Mouse (Mus musculus): Measurements from ENCODE around the gene Nasp.
"Not testable (repeated sequence)": the region's sequence is repeated elsewhere in the genome, so short reads cannot be mapped to it uniquely, and the experiment has no call there.

Nasp gene

DNA sequence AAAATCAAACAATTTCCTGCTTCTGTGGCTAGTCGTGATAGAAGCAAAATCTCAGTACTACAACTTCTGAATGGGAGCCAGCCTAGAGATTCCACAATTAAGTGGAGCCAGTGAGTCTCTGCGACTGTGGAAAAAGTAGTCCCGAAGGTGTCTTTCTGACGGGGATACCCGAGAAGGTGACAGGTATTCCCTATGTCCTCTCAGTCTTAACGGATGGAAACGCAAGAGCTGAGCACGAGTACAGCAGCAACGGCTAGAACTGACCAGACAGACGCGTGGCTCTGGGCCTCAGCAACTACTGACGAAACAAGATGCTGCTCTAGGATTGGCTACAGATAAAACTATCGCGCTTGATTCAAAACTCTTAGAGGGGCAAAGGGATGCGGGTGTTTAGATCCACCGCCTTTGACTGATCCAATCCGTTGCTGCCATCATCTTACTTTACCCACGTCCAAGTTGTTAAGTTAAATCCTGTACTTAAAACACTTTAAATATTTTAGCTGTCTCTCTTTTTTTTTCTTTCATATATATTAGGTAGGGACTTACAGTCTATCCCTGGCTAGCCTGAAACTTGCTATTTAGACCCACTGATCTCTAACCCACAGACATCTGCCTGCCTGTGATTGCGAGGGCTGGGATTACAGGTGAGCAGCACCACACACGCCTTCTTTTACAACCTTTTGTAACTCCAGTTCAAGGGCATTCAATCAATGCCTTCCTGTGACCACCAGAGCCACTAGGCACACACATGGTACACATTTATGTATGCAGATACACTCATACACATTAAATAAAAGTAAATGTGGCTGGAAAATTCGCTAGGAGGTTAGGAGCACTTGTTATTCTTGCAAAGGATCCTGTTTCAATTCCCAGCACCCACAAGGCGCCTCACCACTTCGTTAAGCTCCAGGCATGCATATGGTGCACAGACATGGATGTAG is at the start of gene Nasp:
Nasp (minus strand) TSS at position 220 of the 941 bp plus-strand sequence.
- DNase-seq = peak; percentile 83

DNA sequence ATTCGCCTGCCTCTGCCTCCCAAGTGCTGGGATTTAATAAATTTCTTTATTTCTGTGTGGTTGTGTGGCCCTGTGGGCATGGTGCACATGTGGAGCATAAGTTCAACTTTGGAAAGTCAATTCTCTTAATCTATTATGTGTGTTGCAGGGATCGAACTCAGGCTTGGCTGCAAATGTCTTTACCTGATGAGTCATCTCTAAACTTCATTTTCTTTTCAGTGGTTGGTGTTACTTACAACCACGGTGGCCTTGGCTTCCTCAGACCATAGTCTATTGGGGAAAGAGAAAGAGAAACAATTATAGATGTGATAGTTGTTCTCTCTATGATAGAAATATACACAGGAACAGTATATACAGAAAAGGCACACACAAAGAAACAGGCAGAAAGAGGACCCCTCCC is 48.3 kb upstream of the Nasp start:
- DNase-seq = no peak

GRCm38 (mm10) chr4:116674761-116675160 is 47.0 kb upstream of the Nasp start:
- DNase-seq = not testable (repeated sequence)

- no peak for DNase-seq
Measured at GRCm38 (mm10) chr4:116672785-116673184, 45.0 kb upstream of the Nasp start.

DNA sequence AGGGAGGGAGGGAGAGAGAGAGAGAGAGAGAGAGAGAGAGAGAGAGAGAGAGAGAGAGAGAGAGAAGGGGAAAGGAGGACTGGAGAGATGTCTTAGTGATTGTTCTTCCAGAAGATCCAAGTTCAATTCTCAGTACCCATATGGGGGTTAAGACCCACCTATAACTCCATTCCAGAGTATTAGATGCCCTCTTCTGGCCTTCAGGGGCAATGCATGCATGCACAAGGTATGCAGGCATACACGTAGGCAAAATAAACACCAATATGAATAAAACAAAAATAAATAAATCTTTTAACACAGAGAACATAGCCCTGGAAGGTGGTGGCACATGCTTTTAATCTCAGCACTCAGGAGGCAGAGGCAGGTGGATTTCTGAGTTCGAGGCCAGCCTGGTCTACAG is 41.5 kb upstream of the Nasp start:
- DNase-seq = no peak

DNA sequence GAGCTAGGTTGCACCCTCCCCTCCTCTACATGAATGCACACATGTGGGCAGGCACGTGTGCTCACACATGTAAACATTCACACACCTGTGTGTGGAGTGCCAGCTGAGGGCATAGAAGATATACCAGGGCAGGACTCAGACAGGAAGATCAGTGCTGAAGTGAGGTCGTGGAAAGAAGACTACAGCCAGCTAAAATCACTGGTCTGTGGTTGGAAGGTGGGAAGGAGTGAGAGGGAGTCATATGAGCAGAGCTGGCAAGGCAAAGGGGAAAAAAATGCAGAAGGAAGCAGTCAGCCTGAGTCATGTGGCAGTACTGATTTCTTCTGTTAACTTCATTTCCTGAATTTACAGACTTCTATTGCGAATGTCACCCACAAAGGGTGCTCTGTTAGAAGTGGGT is 40.4 kb upstream of the Nasp start:
- DNase-seq = no peak

DNA sequence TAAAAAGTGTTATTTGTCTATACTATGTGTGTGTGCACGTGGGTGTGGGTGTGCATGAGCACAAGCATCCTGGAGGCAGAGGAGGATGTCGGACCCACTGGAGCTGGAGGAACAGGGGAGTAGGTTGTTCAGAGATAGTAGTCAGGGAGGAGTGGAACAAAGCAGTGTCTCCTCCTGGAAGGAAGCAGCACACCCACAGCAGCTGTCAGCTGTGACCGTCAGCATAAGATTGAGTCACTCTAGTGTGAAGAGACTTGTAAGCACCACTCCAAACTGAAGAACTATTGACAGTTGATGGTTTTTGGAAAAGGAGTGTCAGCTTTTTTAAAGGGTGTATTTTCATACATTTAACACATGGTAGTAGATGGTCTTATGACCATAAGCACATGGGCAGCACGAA is 38.9 kb upstream of the Nasp start:
- DNase-seq = no peak

GRCm38 (mm10) chr4:116661998-116662397 is 34.3 kb upstream of the Nasp start:
- DNase-seq = no peak

- DNase-seq = no peak
Measured at GRCm38 (mm10) chr4:116660829-116661228, 33.1 kb upstream of the Nasp start.

DNA sequence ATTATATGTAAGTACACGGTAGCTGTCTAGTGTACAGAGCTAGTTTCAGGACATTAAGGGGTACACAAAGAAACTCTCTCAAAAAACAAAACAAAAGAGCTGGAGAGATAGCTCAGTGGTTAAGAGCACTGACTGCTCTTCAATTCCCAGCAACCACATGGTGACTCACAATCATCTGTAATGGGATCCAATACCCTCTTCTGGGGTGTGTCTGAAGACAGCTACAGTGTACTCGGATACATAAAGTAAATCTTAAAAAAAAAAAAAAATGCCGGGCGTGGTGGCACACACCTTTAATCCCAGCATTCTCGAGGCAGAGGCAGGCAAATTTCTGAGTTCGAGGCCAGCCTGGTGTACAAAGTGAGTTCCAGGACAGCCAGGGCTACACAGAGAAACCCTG is 32.2 kb upstream of the Nasp start:
- DNase-seq = not testable (repeated sequence)

- no peak for DNase-seq
Measured at GRCm38 (mm10) chr4:116659474-116659873, 31.7 kb upstream of the Nasp start.

GRCm38 (mm10) chr4:116657971-116658370 is 30.2 kb upstream of the Nasp start:
- DNase-seq = no peak

DNA sequence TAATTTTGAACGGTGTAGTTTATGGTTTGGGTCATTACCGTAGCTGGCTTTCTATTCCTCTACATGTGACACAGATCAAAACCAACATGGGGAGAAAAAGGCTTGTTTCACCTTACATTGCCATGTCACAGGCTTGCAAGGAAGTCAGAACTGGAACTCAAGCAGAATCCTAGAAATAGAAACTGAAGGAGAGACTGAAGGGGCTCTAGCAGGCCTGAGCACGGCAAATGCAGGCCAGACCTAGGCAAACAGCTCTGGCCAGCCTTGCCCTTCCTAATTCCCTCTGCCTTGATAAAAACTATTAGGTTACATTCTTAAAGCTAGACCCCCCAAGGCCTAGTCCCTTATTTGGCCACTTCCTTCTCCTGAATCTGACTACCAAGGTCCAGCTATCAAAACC is 27.9 kb upstream of the Nasp start:
- DNase-seq = no peak

- no peak for DNase-seq
Measured at GRCm38 (mm10) chr4:116655100-116655499, 27.4 kb upstream of the Nasp start.

DNA sequence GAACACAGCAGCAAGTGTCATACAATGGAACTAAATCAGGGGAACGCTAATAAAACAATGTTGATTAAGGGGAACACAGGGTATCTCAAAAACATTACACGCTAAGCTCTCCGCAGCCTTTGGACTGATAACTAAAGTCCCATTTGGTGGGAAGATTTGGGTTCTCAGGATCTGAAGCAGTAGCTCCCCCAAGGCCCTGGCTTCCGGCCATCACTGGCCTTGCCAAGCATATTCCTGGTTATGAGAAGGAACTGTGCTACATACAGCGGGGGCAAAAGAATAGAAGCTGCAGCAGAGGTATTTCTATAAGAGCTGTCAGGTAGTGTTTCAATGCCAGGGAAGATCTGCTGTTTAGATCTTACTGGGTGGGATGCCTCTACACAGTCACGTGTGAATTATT is 25.5 kb upstream of the Nasp start:
- DNase-seq = no peak

DNA sequence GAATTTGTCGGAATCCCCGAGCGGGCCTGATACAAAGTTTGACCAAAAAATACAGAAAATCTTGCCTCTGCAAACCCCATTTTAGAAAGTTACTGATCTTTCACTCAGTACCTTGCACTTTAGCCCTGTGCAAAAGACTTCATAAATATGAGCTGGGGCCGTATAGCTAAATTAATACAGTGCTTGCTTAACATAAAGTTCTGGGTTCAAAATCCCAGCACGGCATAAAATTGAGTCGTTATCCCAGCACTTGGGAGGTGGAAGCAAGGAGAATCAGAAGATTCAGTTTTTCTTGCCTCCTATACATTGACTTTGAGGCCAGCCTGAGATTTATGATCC is 24.0 kb upstream of the Nasp start:
- no peak for DNase-seq

DNA sequence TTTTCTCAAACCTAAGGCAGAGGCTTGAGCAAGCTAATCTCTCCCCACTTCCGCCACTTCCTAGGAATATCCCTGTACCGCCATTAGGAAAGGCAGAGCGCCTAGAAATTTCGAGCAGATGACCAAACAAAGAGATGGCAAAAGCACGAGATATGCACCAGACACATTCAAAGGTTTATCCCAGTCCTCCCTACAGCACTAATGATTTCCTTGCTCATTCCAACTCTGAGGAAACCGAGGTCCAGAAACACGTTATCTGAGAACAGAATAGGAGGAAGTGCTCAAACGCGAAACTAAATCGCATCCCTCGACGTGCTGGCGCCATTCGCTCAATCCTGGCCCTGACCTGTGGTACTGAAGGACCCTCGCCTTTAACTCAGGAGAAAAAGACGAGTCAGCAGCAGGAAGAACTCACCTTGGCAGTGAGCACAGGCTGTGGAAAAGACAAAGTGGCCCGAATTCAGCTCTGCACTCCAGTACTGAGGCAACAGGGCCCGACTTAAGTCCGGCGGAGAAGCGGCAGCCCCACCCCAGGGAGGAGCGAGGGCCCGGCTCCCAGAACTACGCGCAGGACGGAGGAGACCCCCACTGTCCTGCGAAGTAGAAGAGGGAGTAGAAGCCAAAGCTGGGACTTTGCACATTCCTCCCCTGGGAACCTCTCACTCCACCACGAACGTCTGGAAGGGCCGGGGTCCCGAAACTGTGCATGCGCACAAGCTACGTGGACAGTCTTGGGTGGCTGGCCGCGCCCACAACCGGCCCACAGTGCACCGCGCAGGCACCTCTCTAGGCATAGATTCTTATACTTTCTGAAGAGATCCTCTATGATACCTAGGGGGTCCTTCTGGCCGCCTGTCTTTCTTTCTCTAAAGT is 23.4 kb upstream of the Nasp start, which contains the start of gene Akr1a1:
Akr1a1 (minus strand) TSS at position 757 of the 873 bp plus-strand sequence.
- peak; percentile 82 for DNase-seq

GRCm38 (mm10) chr4:116650365-116650764 is 22.6 kb upstream of the Nasp start:
- DNase-seq = no peak

DNA sequence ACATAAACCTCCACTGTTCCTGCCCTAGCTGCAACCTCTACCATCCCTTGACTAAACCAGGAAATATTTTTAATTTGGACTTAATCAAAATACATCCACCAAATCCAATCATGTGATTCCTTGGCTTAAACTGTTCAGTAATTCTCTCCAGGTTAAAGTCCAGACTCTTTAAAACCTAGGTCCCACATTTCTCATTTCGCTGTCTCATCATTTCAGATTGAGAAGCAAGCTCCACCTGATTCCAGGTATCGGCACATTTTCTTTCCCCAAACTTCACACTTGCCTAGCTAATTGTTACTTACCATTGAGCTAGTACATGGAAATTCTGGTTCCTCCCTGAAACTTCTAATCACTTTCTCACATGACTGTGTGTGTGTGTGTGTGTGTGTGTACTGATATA is 21.7 kb upstream of the Nasp start:
- DNase-seq = no peak

GRCm38 (mm10) chr4:116645624-116646023 is 17.9 kb upstream of the Nasp start:
- no peak for DNase-seq

- DNase-seq = no peak
Measured at GRCm38 (mm10) chr4:116644326-116644725, 16.6 kb upstream of the Nasp start.

DNA sequence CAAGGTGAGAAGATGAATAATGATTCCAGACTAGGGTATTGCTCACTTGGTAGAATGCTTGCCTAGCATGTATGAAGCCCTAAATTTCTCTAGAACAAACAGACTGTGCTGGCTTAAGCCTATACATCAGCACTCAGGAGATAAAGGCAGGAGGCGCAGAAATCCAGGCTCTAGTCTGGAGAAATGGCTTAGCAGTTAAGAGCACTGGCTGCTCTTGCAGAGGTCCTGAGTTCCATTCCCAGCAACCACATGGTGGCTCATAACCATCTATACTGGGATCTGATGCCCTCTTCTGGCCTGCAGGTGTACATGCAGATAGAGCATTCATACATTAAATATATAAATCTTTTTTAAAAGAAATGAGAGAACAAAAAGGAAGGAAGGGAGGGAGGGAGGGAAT is 14.3 kb upstream of the Nasp start:
- DNase-seq = no peak

GRCm38 (mm10) chr4:116638821-116639220 is 11.1 kb upstream of the Nasp start:
- no peak for DNase-seq

DNA sequence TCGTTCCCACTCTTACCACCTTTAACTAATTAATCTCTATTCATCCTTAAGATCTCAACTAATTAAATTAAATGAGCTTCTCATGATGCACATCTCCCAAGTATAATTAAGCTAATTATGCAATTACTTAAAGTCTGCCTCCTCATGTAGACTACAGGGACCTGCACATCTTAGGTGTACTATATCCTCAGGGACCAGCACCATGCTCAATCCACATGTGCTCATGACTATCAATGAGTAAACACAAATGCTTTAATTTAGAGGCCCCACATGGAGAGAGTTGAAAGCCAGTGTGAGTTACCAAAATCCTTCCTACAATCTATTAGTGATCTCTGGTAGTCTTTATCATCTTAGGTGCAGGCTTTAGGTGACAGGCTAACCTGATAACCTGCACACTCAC is 7.5 kb upstream of the Nasp start:
- DNase-seq = no peak

All from cerebellum, adult 8-10 months (tissue).